Mouse (Mus musculus) embryonic fibroblast, embryonic 13.5 days (primary cell): ENCODE results near the gene Gm13287.

Source experiments
- CTCF ChIP-seq: IDR thresholded peaks from 2 replicates; pipeline ENCODE4 v1.5.1; 2011; ENCODE audit warnings: mild to moderate bottlenecking, control low read depth, low read length, moderate library complexity, borderline replicate concordance; ENCODE audit not compliant: insufficient read depth
- POLR2A ChIP-seq: IDR thresholded peaks from 2 replicates; pipeline ENCODE4 v1.6.1; 2011; ENCODE audit warnings: low read depth, mild to moderate bottlenecking, control low read depth, low read length, moderate library complexity

- TF ChIP-seq POLR2A (no peak), CTCF (no peak)
These were observed 46.6 kb downstream of the Gm13287 start, which contains the start of gene Ifna1 for GRCm38 (mm10) chr4:88849698-88850097.
